Mouse (Mus musculus) adrenal gland, adult 8-10 months (tissue): Measurements from ENCODE around the gene Gm6169. TPM values are rescaled to one million over a fixed set of nuclear protein-coding genes. Genes with fewer than 3 reads are reported as not detected.
"Not testable (repeated sequence)": the region's sequence is repeated elsewhere in the genome, so short reads cannot be mapped to it uniquely, and the experiment has no call there.

ENCODE experiments used
- DNase-seq: peaks from one replicate; pipeline ENCODE4 v3.0.0; 2022
- total RNA-seq, 4 experiments: library from RNA; stranded (reverse); gene quantifications; 2 replicates each; pipeline ENCODE4 v1.2.4; 2022

Gene Gm6169
- total RNA-seq, 4 experiments from 2014 or later, result 1.5 to 11.2 (median 7.5) TPM; not detected in 1

GRCm38 (mm10) chr13:97068151-97068550, 30.9 kb downstream of the Gm6169 start:
- DNase-seq, result no peak

DNA sequence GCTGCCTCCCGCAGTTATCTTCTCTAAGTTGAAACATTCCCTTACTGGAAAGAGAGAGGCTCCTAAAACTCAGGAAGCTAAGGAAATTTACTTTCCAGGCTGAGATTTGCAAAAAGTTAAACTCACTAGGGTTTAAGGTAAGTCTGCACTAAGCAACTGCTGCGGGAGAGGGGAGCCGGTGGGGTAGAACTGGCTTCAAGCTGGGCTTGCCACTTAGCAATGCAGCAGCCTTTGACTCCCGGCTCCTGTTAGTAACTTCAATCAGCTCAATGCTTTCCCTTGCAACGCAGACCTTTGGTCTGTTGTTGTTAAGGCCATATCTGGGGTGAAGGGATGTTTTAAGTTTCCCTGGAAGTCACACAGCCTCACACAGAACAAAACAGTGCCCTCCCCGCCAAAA, 31.3 kb downstream of the Gm6169 start:
- DNase-seq, result no peak

- DNase-seq, result no peak
Measured at GRCm38 (mm10) chr13:97066649-97067550, 32.1 kb downstream of the Gm6169 start, which contains the start of gene Fam169a. Gene Fam169a, plus strand, starts transcription at chr13:97067286.

GRCm38 (mm10) chr13:97064844-97065621, 34.0 kb downstream of the Gm6169 start:
- not testable (repeated sequence) for DNase-seq

- peak; percentile 8 for DNase-seq
Measured at GRCm38 (mm10) chr13:97064413-97064812, 34.6 kb downstream of the Gm6169 start.

GRCm38 (mm10) chr13:97063431-97063830, 35.6 kb downstream of the Gm6169 start:
- DNase-seq, result no peak

- DNase-seq, result no peak
Measured at GRCm38 (mm10) chr13:97062151-97062550, 36.9 kb downstream of the Gm6169 start.

DNA sequence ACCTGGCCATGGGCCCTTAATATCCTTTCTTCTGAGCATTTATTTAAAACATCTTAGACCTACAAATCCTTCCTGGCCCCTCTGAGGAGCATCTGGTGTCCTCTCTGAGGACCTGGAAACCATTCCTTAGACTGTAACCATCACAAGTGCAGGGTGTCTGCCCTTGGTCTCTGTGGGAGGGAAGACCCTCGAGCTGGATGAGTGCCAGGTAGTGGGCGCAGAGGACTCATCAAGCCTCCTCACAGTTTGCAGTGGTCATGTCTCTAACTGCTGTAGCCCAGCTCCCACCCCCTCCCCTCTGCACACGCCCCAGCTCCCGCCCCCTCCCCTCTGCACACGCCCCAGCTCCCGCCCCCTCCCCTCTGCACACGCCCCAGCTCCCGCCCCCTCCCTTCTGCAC, 38.7 kb downstream of the Gm6169 start:
- DNase-seq, result peak; percentile 18

- peak; percentile 71 for DNase-seq
Measured at GRCm38 (mm10) chr13:97059746-97060145, 39.3 kb downstream of the Gm6169 start.

DNA sequence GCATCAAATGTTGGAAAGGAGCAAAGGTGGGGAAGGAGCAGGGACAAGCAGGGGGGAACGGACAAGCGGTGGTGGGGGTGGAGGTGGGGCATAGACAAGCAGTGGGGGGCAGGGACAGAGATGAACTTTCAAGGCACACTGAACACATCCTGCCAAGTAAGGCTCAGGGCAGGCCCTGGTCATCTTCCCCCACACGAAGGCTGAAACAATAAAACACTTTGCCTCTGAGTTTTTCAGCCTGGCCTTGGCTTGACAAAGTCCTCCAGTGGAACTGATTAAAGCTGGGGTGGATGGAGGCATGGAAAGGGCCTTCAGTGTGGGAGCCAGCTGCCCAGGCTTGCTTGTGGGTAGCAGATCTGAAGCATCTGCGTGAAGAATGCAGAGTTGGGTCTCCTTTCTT, 41.2 kb downstream of the Gm6169 start:
- peak; percentile 81 for DNase-seq

DNA sequence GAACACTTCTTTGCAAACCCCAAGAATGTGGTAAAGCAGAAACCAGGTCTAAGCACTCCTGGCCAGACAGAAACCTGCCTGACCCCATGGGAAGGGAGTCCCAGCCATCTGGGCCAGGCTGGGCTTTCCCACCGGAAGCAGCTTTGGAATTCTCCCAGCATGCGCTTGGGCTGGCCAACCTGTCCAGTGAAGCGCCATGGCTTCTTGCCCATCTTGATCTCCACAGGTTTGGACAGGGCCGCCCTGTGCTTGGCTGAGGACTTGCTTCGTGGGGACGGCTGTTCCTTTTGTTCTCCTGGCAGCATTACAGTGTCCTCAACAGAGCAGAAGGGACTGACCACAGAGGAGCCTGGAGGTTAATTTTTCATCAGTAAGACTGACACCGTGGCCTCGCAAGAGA, 45.2 kb downstream of the Gm6169 start:
- DNase-seq, result no peak

GRCm38 (mm10) chr13:97052667-97053066, 46.4 kb downstream of the Gm6169 start:
- peak; percentile 19 for DNase-seq

GRCm38 (mm10) chr13:97051158-97051557, 47.9 kb downstream of the Gm6169 start:
- DNase-seq, result peak; percentile 32

Other genes with a start within 250 kb of the Gm6169 start
- under 1 TPM; 0.08 to 0.94 (median 0.39) TPM for gene Gcnt4, start 174.5 kb downstream of the Gm6169 start, total RNA-seq
- not detected for gene 1700029F12Rik, start 64.9 kb downstream of the Gm6169 start, total RNA-seq
- 10 to 100 TPM in 2 of 4 experiments, 1 to 10 TPM in 2; 2.4 to 15.4 (median 8.6) TPM for gene Fam169a, start 32.0 kb downstream of the Gm6169 start, total RNA-seq
- gene Gfm2, start 38.7 kb upstream of the Gm6169 start, total RNA-seq, result 10 to 100 TPM; 40.3 to 52.3 (median 41.8) TPM
- gene Nsa2, start 38.7 kb upstream of the Gm6169 start, total RNA-seq, result 10 to 100 TPM; 42.2 to 64.1 (median 53.1) TPM
- 10 to 100 TPM; 34.1 to 72.0 (median 50.7) TPM for gene Hexb, start 99.1 kb upstream of the Gm6169 start, total RNA-seq
- 1 to 10 TPM; 4.3 to 8.7 (median 7.9) TPM for gene Enc1, start 141.9 kb upstream of the Gm6169 start, total RNA-seq